Comparison of ENCODE assay signal across 8 mouse cellular contexts in genomic region chr7:125551766-125552709, GRCm38 (mm10). TPM values are rescaled to one million over a fixed set of nuclear protein-coding genes. Genes with fewer than 3 reads are reported as not detected.
A peak's percentile ranks its signal among the peaks of the same experiment; 100 is the strongest.
DNase-seq lines count a peak whose midpoint lies in the region; ATAC-seq and TF ChIP-seq lines count a peak whose summit lies in the region.

Gene Il4ra, plus strand, starts transcription at chr7:125552120.

- WGBS in hindbrain, embryonic 15.5 days = 1% methylated on average over 52 of the region's 52 CpGs

- peak; percentile 91 for DNase-seq in gastrocnemius, adult 18-20 months (ENCODE audit: low spot score)
- DNase-seq in left cerebral cortex, adult 2 months (ENCODE audit: extremely low spot score in 1 of 2, low spot score in 2 of 2) = peak; percentile 60 to 66
- DNase-seq in right cerebral cortex, adult 18-20 months = peak; percentile 75
- DNase-seq in urinary bladder, adult 2 months (ENCODE audit: low spot score) = peak; percentile 82

- no peaks in the 10 kb centered on the region for H3K36me3 ChIP-seq in hindbrain, embryonic 15.5 days

- H3K4me2 ChIP-seq in hindbrain, embryonic 15.5 days = peak within 1 kb of the TSS; percentile 92

- intact Hi-C loops in left cerebral cortex, adult 2 months (cut with DNase I) = loop anchor here (5.0 kb wide), 1 partner anchor 60 kb away; the partner anchor contains the start of gene Nsmce1

- H3K27me3 ChIP-seq in hindbrain, embryonic 15.5 days = 0 out of 2 replicates have a peak, but pooled peaks cover 5% of the 10 kb centered on the region

- no peaks in the 10 kb centered on the region for H3K9me3 ChIP-seq in hindbrain, embryonic 15.5 days

- H3K4me3 ChIP-seq in hindbrain, embryonic 15.5 days = peak within 1 kb of the TSS; percentile 50
- peak within 1 kb of the TSS; percentile 62 for H3K4me3 ChIP-seq in left cerebral cortex, adult 2 months

- peak; percentile 27 for TF ChIP-seq CTCF in left cerebral cortex, adult 2 months (IDR thresholded peaks at IDR 0.05)

- peak within 1 kb of the TSS; percentile 49 for H3K9ac ChIP-seq in hindbrain, embryonic 15.5 days

- H3K4me1 ChIP-seq in hindbrain, embryonic 15.5 days (replicated peaks) = peaks cover 15% of the 10 kb centered on the region

- ATAC-seq in activated CD4-positive, CD25-positive, alpha-beta regulatory T cell, adult 4 months = peak; percentile 79
- peak; percentile 71 for ATAC-seq in common myeloid progenitor, adult 5-6 weeks (replicated peaks; ENCODE audit: low read depth, poor library complexity, severe bottlenecking)
- peak; percentile 92 for ATAC-seq in hindbrain, embryonic 15.5 days (ENCODE audit: low FRiP score, low read depth)
- ATAC-seq in megakaryocyte, adult 5-6 weeks (ENCODE audit: poor library complexity, severe bottlenecking) = peak; percentile 79

- no peak within 1 kb of the TSS for H3K27ac ChIP-seq in hindbrain, embryonic 15.5 days (replicated peaks)
- H3K27ac ChIP-seq in left cerebral cortex, adult 2 months = peak within 1 kb of the TSS; percentile 87

RNA-seq across cellular contexts. Expression of gene Il4ra, which starts in this region (rescaled TPM):
- polyA plus RNA-seq in activated CD4-positive, CD25-positive, alpha-beta regulatory T cell, adult 4 months (2017; shearing (Covaris generic)) = 10 to 100 TPM; 67.8 to 77.8 TPM
- total RNA-seq in common myeloid progenitor, adult 5-6 weeks (2017) = 21.2 and 23.0 TPM in 2 replicates
- total RNA-seq in gastrocnemius, adult 18-20 months (2021) = 1 to 10 TPM; 4.7 to 5.2 TPM
- polyA plus RNA-seq in hindbrain, embryonic 15.5 days (2015; fragmentation: Nextera tagmentation; extraction: Ambion mirVana) = 4.8 and 5.7 TPM in 2 replicates
- 1 to 10 TPM; 7.3 to 9.6 TPM for total RNA-seq in left cerebral cortex, adult 2 months (2021)
- 11.9 and 15.9 TPM in 2 replicates for total RNA-seq in megakaryocyte, adult 5-6 weeks (2015)
- 29.8 and 31.7 TPM in 2 replicates for total RNA-seq in megakaryocyte, adult 5-6 weeks (2017)
- polyA plus RNA-seq in urinary bladder, adult 2 months (2012; rRNA removed) = 22.0 and 22.1 TPM in 2 replicates
